Mouse (Mus musculus) neural tube, embryonic 11.5 days (tissue): ENCODE measurements at regions not wholly inside any gene's neighbourhood (a gene's known extent, or its start where the extent isn't known, plus 50 kb on each side); places are given as distances from the start of the nearest gene placed in this dataset.

ENCODE experiments used
- ATAC-seq: fragments of 200-750 bp; cut with Nextera tagmentation; 2 replicates; pipeline ENCODE4 v1.8.0; 2017; ENCODE audit warnings: moderate number of reproducible peaks, mild to moderate bottlenecking, moderate TSS enrichment, moderate library complexity; ENCODE audit not compliant: insufficient read depth, low FRiP score, low TSS enrichment
- DNase-seq: peaks from one replicate; pipeline ENCODE4 v3.0.0-alpha.2; 2015; ENCODE audit warnings: low spot score
- H3K27ac ChIP-seq: fragments of 300-500 bp; sonication (generic); 2 replicates; pipeline ENCODE4 v1.5.1; 2014; ENCODE audit warnings: low read depth, mild to moderate bottlenecking, low read length
- H3K27me3 ChIP-seq: fragments of 300-500 bp; sonication (generic); 2 replicates; pipeline ENCODE4 v1.6.1; 2014; ENCODE audit warnings: mild to moderate bottlenecking, low read length, mixed read lengths; ENCODE audit not compliant: control insufficient read depth, insufficient read depth
- H3K36me3 ChIP-seq: fragments of 300-500 bp; sonication (generic); 2 replicates; pipeline ENCODE4 v1.6.1; 2014; ENCODE audit warnings: mild to moderate bottlenecking, low read length, moderate library complexity, mixed read lengths; ENCODE audit not compliant: control insufficient read depth, insufficient read depth
- H3K4me1 ChIP-seq: fragments of 300-500 bp; sonication (generic); 2 replicates; pipeline ENCODE4 v1.6.1; 2014; ENCODE audit warnings: low read length, mixed read lengths; ENCODE audit not compliant: control insufficient read depth, insufficient read depth
- H3K4me2 ChIP-seq: fragments of 300-500 bp; sonication (generic); 2 replicates; pipeline ENCODE4 v1.6.1; 2014; ENCODE audit warnings: low read depth, mild to moderate bottlenecking, moderate library complexity
- H3K4me3 ChIP-seq: fragments of 300-500 bp; sonication (generic); 2 replicates; pipeline ENCODE4 v1.5.1; 2014; ENCODE audit warnings: low read depth, low read length
- H3K9ac ChIP-seq: fragments of 300-500 bp; sonication (generic); 2 replicates; pipeline ENCODE4 v1.6.1; 2014; ENCODE audit warnings: mild to moderate bottlenecking, low read length
- H3K9me3 ChIP-seq: fragments of 300-500 bp; sonication (generic); 2 replicates; pipeline ENCODE4 v1.6.1; 2016; ENCODE audit warnings: low read length; ENCODE audit not compliant: control insufficient read depth
- WGBS: fragments of 180-500 bp; shearing (Covaris S2); extraction: QIAGEN DNeasy Blood & Tissue Kit; methylation state at CpG from one replicate; pipeline ENCODE4 v1.1.7; 2014; 5-methylcytosine and 5-hydroxymethylcytosine counted together

DNA sequence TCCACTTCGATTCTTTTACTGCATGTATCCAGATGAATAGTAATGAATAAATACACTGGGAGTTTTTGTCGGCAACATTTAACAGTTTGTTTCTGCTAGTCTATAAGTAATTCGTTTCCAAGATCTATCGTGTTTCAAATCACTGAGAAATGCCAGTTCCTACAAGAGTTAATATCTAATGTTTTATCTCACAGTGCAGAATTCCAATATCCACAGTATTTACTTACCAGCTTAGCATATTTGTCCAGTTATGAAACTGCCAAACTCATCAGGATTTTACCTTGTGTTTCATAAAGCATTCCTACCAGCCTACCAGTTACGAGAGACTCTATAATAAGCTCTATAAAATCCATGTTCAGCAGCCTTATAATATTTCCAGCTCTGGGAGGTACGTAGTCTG is 385.1 kb upstream of the Xrcc4 start:
- no peak overlapping the region for H3K4me2 ChIP-seq
- no peaks in the 10 kb centered on the region for H3K36me3 ChIP-seq
- no peaks in the 10 kb centered on the region for H3K27me3 ChIP-seq
- H3K9me3 ChIP-seq: no peaks in the 10 kb centered on the region
- no peak overlapping the region for H3K27ac ChIP-seq
- no peak for ATAC-seq
- H3K9ac ChIP-seq: no peak overlapping the region
- H3K4me1 ChIP-seq: no peaks in the 10 kb centered on the region
- no peak for DNase-seq
- 90% methylated on average over 6 of the region's 6 CpGs for WGBS
- no peak overlapping the region for H3K4me3 ChIP-seq

DNA sequence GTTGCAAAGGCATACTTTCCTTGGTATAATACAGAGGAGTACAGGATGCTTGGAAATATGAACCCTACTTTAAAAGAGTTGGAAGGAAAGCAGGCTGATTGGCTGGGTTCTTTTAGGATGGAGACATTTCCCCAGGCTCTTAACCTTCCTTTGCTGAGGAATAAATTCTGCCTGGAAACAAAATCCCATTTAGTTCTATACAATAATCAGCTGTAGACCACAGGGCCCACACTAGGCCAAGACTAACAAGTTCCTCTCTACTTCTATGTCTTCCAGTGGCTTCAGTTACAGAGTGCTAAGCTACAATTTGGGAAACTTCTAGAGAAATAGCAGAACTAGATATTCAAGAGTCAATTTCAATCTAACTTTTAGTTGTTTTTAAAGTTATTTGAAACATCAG is 384.6 kb upstream of the Xrcc4 start:
- ATAC-seq (no peak), DNase-seq (no peak)
- H3K4me3 ChIP-seq: no peak overlapping the region
- H3K27ac ChIP-seq: no peak overlapping the region
- no peaks in the 10 kb centered on the region for H3K4me1 ChIP-seq
- no peak overlapping the region for H3K9ac ChIP-seq
- H3K36me3 ChIP-seq: no peaks in the 10 kb centered on the region
- no peak overlapping the region for H3K4me2 ChIP-seq
- H3K9me3 ChIP-seq: no peaks in the 10 kb centered on the region
- H3K27me3 ChIP-seq: no peaks in the 10 kb centered on the region

DNA sequence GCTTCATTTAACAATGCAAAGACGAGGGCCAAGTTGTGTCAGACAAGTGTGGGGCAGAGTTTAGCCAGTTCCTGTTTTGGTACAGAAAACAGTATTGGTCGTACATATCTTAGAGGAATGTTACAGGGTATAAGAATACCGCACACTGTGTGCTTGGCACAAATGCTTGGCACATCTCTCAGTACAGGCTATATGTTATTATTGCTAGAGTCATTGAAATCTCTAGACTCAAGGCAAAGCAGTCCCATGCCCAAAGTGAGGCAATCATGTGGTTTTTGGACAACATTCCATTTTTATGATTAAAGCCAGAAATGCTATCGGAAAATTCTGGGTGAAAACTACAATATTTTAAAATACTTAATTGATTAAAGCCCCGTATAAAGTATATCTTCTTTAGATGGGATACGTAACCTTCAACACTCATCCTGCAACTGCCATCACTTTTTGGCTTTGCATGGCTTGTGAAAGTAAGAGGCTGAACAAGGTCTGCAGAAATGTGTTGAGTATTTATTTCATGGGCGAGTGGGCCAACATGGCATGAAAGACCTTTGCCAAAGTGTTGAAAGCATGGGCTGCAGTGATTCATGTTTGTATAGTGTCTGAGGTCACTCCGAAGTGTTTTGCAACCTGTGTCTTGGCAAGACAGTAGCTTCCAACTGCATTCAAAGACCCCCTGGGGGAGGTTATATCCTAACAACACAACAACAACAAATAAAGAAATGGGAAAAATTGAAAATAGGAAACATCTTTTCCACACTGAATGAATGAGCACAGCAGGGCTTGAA is 383.8 kb upstream of the Xrcc4 start:
- no peaks in the 10 kb centered on the region for H3K4me1 ChIP-seq
- no peak for DNase-seq
- no peaks in the 10 kb centered on the region for H3K36me3 ChIP-seq
- no peak overlapping the region for H3K27ac ChIP-seq
- ATAC-seq: no peak
- no peaks in the 10 kb centered on the region for H3K9me3 ChIP-seq
- no peaks in the 10 kb centered on the region for H3K27me3 ChIP-seq
- no peak overlapping the region for H3K9ac ChIP-seq
- no peak overlapping the region for H3K4me3 ChIP-seq
- WGBS: 86% methylated on average over 8 of the region's 8 CpGs
- H3K4me2 ChIP-seq: no peak overlapping the region

DNA sequence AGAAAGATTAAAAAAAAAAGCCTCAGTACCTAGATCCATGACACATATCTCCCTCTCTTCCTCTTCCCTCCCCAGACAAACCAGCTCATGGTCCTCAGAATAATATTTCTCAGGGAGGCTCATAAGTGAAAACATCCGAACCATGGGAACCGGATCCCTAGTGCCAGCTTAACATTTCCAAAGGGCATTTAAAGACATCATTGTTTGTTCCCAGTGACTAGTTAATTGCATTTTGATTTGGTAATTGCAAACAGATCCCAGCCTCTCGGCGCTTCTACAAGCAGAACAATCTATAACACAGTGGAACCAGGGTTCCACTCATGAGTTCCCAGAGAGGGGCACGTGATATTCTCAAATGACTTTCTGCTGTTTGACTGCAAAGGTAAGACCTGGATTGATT is 376.7 kb upstream of the Xrcc4 start:
- WGBS: 71% methylated on average over 5 of the region's 5 CpGs
- no peak overlapping the region for H3K9ac ChIP-seq
- H3K27me3 ChIP-seq: no peaks in the 10 kb centered on the region
- no peak overlapping the region for H3K4me2 ChIP-seq
- ATAC-seq: no peak
- no peaks in the 10 kb centered on the region for H3K9me3 ChIP-seq
- H3K4me3 ChIP-seq: no peak overlapping the region
- no peak overlapping the region for H3K27ac ChIP-seq
- H3K36me3 ChIP-seq: no peaks in the 10 kb centered on the region
- no peaks in the 10 kb centered on the region for H3K4me1 ChIP-seq
- DNase-seq: no peak

DNA sequence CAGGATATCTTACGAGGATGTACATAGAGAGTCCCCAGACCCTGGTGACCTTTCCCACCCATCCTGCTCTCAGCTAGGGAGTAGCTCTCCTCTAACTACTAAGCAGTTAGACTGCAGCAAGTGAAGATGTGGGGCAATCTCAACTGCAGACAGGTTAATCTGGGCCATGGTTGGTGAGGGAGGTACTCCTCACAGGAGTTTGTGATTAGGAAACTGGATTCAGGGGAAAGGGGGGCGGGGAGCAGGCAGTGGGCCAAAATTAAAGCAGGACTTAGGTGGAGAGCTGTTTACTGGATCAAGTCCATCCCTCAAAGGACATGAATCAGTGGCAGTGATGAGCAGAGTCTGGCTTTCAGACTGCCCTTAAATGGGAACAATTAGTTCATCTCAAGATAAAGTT is 374.6 kb upstream of the Xrcc4 start:
- no peaks in the 10 kb centered on the region for H3K9me3 ChIP-seq
- DNase-seq: no peak
- 91% methylated on average over 2 of the region's 2 CpGs for WGBS
- no peaks in the 10 kb centered on the region for H3K4me1 ChIP-seq
- H3K4me2 ChIP-seq: no peak overlapping the region
- no peaks in the 10 kb centered on the region for H3K27me3 ChIP-seq
- no peak overlapping the region for H3K9ac ChIP-seq
- H3K4me3 ChIP-seq: no peak overlapping the region
- no peaks in the 10 kb centered on the region for H3K36me3 ChIP-seq
- no peak for ATAC-seq
- no peak overlapping the region for H3K27ac ChIP-seq

DNA sequence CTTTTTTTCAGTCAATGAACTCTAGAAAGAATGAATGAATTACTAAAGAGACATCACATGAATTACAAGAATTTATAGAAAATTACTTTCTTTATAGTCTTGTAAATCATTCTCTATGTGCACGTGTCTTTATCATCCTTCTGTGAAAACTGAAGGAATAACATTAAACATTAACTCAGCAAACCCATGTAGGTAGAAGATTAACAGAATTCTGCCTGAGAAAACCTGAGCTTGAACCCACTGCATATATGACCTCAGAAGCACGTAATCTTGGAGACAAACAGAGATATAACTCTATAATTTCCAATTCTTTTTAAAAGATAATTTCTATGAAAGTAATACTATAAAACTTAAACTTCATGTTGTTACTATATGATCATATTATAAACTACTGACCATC is 374.0 kb upstream of the Xrcc4 start:
- ATAC-seq: no peak
- no peak for DNase-seq
- Histone ChIP-seq H3K4me1 (no peaks in the 10 kb centered on the region), H3K27me3 (no peaks in the 10 kb centered on the region), H3K9ac (no peak overlapping the region), H3K27ac (no peak overlapping the region), H3K4me3 (no peak overlapping the region), H3K9me3 (no peaks in the 10 kb centered on the region), H3K36me3 (no peaks in the 10 kb centered on the region), H3K4me2 (no peak overlapping the region)
- 76% methylated on average over 2 of the region's 2 CpGs for WGBS

DNA sequence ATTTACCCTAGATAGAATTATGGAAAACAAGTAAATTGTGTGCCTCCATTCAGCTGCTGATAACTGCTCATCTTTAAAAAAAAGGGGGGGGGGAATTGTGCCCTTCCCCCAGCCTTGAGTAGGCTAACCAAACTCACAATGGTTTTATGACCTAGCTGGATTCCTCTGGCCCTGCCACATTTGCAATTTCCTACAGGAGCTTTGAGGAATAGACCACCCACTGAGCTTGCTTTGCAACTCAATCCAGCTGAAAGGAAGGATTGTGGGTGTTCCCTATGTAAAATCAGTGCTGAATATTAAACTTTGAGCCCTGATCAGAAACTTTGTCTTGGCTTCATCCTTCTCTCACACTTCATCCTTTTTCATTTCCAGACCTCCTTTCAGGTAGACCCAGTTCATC is 365.2 kb upstream of the Xrcc4 start:
- H3K27ac ChIP-seq: no peak overlapping the region
- ATAC-seq (no peak), DNase-seq (no peak)
- no peaks in the 10 kb centered on the region for H3K36me3 ChIP-seq
- no peaks in the 10 kb centered on the region for H3K27me3 ChIP-seq
- H3K9me3 ChIP-seq: no peaks in the 10 kb centered on the region
- no peak overlapping the region for H3K4me2 ChIP-seq
- no peak overlapping the region for H3K9ac ChIP-seq
- no peak overlapping the region for H3K4me3 ChIP-seq
- no peaks in the 10 kb centered on the region for H3K4me1 ChIP-seq

DNA sequence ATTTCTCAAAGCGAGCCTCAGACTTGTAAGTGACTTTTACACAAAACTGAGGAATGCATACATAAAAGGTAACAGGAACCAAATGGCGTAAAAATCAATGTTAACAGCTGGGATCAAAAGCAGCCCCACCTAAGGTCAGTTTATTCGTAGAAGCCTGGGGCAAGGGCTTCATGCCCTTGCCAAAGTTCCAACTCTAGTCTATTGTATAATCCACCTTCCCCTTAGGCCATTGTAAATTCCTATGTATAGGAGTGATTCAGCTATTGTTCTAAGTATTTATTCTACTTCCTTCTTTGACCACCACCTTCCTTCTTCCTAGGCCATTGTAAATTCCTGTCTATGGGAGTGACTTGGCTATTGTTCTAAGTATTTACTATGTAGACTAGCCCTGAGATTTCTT is 337.5 kb upstream of the Xrcc4 start:
- Histone ChIP-seq H3K4me2 (no peak overlapping the region), H3K27ac (no peak overlapping the region), H3K9ac (no peak overlapping the region), H3K9me3 (no peaks in the 10 kb centered on the region), H3K27me3 (no peaks in the 10 kb centered on the region), H3K4me1 (no peaks in the 10 kb centered on the region), H3K4me3 (no peak overlapping the region), H3K36me3 (no peaks in the 10 kb centered on the region)
- ATAC-seq (no peak), DNase-seq (no peak)
- WGBS: 86% methylated on average over 3 of the region's 3 CpGs

DNA sequence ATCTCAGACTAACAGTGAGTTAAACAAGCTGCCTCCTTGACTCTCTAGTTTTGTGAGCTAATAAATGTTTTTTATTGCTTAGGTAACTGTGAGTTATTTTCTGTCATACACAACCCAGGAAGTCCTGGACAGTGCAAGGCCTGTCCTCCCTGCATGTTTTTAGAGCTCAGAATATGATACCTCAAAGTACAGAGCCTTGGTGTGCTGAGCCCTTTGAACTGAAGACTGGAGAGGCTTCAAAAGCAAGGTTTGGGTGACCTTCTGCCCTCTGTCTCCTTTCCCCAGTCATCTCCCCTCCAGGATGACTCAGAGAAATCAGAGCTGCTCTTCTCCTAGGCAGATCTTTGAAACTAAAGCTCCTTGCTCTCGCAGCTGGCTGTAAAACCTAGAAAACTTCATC is 336.0 kb upstream of the Xrcc4 start:
- H3K27me3 ChIP-seq: no peaks in the 10 kb centered on the region
- no peak overlapping the region for H3K27ac ChIP-seq
- no peak overlapping the region for H3K4me3 ChIP-seq
- H3K9ac ChIP-seq: no peak overlapping the region
- ATAC-seq (0 out of 2 replicates have a peak, but pooled peaks have one; percentile 4), DNase-seq (no peak)
- no peak overlapping the region for H3K4me2 ChIP-seq
- 48% methylated on average over 1 of the region's 1 CpGs for WGBS
- H3K9me3 ChIP-seq: no peaks in the 10 kb centered on the region
- H3K36me3 ChIP-seq: no peaks in the 10 kb centered on the region
- no peaks in the 10 kb centered on the region for H3K4me1 ChIP-seq
